Mouse (Mus musculus) G1E (cell line): ENCODE results near the gene Rora.

ENCODE experiments used
- CTCF ChIP-seq: IDR thresholded peaks from 2 replicates; pipeline ENCODE4 v1.5.1; 2012; ENCODE audit warnings: low read depth, low read length, inconsistent platforms, mixed read lengths
- GATA1 ChIP-seq: IDR thresholded peaks from 2 replicates; pipeline ENCODE4 v1.6.1; 2012; ENCODE audit warnings: borderline replicate concordance, low read length, inconsistent platforms, mixed read lengths

DNA sequence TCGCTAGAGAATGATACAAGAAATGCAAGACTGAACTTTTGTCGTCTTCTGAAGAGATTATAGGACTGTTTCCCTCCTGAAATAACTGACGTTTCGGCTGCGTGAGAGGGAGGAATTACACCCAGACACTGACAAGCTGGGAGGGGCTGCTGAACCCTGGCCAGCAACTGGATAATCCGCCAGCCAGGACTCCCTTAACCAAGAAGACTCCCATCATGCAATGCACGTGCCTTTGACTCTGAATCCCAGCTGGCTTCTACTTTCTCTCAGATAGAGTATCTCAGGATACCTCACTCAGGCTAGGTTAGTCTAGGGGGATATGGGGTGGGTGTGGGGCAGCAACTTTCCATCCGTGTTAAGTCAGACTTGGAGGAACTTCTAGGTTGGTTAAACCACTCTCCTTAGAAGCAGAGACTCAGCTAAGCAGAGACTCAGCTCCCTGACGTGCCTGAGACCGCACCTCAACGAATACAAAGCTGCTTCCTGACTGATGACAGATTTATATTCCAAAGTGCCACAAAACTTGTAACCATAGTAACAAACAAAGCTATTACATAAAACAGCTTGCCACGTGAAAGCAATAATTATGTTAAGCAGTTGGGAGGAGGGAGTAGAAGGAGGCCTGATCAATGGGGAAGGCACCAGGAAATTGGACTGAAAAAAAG is 302.8 kb downstream of the Rora start:
- no peak for TF ChIP-seq CTCF
- TF ChIP-seq GATA1: no peak
